Mouse (Mus musculus) 416B (cell line): ENCODE data around the gene Calcoco2.
"Not testable (repeated sequence)": the region's sequence is repeated elsewhere in the genome, so short reads cannot be mapped to it uniquely, and the experiment has no call there.

Source experiments
- DNase-seq: peaks from one replicate; pipeline ENCODE4 v3.0.0; 2011; ENCODE audit warnings: low read depth

Calcoco2 gene

DNA sequence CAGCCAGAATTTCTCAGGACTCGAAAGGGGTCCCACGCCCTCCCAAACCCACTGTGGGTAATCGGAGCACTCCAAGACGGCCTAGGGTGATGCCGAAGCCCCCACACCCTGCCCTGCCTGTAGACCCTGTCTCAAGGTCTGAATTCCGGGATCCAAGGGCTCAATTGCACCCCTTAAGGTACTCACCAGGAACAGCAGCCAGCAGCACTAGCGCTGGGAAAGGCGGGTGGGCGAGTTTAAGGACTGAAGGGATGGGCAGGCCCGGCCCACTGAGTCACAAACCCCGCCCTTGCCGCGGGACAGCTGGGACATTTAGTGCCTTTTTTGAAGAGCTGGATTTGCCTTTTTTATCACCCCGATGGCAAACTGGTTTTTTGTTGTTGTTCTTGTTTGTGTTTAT lies at the start of gene Calcoco2:
Gene Calcoco2, minus strand, starts transcription at position 214 of the 400 bp plus-strand sequence.
- no peak for DNase-seq

GRCm38 (mm10) chr11:96147471-96147870 lies 35.7 kb upstream of the Calcoco2 start:
- no peak for DNase-seq

GRCm38 (mm10) chr11:96145622-96146270 lies 34.0 kb upstream of the Calcoco2 start:
- DNase-seq: peak; percentile 64

DNA sequence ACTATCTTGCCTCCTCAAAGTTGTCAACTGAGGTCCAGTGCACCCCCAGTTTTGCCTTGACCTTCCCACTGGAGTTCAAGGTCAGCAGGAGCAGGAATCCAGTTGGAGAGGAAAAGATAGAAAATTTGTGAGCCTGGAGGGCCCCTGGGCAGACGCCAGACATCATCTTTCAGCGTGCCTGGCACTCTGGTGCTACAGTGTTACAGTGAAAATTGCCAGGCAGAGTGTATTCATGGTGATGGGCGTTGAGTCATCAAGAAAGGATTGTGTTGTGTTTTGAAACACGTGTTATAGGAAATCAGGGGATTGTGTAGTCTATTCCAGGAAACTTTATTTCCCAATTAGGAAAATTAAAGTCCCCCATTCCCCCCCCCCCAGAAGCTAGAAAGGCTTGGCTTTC lies 32.0 kb upstream of the Calcoco2 start:
- no peak for DNase-seq

DNA sequence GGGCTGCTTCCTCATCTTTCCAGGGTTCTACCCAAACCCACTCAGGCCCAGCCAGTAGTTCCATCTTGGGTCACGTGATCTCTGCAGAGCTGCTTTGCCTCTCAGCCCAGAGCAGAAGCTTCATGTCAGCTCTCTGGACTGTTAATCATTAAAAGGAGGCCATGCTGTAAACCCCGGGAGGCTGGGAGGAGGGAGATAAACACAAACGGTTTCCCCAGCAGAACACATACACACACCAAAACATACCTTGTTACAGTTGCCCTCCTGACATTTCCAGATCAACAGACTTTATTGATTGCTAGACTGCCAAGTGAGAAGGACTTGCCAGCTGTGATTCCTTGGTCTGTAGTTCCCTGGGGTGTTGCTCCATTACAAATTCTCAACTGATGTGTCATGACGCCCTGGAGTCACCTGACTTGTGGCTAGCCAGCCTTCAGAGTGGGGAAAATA lies 29.0 kb upstream of the Calcoco2 start:
- no peak for DNase-seq

DNA sequence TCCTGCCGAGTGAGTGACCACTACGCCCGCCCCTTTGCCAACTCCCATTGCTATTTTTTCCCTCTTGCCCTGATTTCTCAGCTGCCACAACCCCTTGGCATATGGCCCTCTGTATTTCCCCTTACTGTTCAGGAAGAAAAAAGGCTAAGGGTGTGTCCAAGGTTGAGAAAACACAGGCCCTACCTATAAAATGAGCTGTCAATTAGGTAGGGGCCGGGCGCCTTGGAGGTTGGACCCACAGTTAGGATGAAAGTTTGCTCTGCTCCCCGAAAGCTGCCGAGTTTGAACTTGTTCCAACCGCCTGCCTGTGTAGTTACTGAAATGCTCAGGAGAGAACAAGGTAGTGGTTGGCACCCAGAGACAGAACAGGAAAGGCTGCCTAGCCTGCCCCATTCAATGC lies 24.1 kb upstream of the Calcoco2 start:
- DNase-seq: no peak

DNA sequence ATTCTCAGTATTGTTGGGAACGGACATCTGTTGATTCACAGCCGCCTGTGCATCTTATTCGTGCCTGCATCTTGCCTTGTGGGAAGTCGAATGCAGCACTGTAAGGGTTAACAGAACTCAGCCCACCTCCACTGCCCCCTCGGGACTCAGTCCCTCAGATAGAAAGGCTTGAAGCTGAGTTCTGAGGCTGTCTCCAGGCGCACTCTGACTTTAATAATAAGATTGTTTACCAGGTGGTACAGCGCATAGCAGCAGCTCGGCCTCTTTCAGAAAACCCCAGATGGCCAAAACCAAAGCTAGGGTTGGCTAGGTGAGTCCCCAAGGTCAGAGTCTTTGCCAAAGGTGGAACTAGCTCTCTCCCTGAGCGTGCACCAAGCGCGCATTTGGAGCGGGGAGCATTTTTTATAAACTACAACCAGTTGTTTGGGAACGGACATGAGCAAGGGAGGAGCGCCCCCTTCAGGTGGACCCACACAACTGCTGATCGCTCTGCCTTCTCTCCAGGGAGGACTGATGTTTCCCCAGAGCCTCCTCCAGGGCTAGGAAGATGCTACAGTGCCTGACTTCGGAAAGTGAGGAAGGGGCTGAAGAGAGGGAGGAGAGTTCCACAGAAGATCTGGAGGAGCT lies 21.6 kb upstream of the Calcoco2 start, which contains the start of gene Ttll6:
Gene Ttll6, plus strand, starts transcription at position 548 of the 627 bp plus-strand sequence.
- peak; percentile 55 for DNase-seq

- DNase-seq: no peak
Observed at GRCm38 (mm10) chr11:96130606-96131005, 18.8 kb upstream of the Calcoco2 start.

GRCm38 (mm10) chr11:96124052-96124914 lies 12.5 kb upstream of the Calcoco2 start:
- DNase-seq: no peak

GRCm38 (mm10) chr11:96122806-96123205 lies 11.0 kb upstream of the Calcoco2 start:
- not testable (repeated sequence) for DNase-seq

DNA sequence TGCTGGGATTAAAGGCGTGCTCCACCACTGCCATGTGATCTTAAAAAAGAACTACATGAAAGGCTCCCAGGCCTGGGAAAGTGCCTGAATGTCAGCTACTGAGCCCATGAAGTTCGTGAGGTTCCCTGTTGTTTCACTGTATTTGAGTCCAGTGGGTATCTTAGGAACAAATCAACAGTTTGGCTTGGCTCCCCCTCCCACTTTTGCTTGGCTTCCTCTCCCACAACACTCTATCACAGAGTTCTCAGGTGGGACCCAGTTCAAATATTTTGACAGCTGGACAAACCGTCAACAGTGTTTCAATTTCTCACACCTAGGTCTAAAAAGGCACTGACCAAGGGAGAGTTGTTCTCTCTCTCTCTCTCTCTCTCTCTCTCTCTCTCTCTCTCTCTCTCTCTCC lies 7.6 kb upstream of the Calcoco2 start:
- no peak for DNase-seq

DNA sequence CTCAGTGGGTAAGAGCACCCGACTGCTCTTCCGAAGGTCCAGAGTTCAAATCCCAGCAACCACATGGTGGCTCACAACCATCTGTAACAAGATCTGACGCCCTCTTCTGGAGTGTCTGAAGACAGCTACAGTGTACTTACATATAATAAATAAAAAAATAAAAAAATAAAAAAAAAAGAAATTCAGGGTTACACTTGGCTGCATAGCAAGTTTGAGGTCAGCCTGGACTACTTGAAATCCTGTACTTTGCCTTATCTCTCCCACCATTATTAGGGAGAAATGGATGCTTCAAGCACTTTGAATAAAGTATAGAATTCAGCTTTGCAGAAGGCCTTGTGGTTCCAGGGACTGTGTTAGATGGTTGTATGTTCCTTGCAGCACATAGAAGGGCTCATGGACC lies 5.2 kb upstream of the Calcoco2 start:
- DNase-seq: not testable (repeated sequence)

DNA sequence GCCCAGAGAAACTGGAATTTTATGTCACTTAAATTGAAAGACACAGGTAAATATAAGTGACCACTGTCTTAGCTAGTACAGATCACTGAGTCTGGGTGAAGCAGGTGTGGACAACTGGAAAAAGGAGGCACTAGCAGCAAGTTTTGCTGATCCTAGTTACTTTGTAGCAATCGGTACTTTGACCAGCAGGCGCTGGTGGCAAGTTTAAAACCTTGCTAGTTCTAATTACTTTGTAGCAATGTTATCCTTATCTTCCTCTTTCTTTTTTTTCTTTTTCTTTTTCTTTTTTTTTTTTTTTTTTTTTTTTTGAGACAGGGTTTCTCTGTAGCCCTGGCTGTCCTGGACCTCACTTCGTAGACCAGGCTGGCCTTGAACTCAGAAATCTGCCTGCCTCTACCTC lies 4.4 kb upstream of the Calcoco2 start:
- no peak for DNase-seq

DNA sequence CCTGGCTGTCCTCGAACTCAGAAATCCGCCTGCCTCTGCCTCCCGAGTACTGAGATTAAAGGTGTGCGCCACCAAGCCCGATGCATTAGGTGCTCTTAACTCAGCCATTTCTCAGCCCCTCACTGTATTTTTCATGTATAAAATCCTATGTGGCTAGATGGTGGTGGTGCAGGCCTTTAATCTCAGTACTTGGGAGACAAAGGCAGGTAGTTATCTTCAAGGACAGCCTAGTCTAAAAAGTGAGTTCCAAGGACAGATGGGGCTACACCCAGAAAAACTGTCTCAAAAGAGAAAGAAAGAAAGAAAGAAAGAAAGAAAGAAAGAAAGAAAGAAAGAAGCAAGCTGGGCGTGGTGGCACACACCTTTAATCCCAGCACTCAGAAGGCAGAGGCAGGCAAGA lies 3.7 kb upstream of the Calcoco2 start:
- no peak for DNase-seq

GRCm38 (mm10) chr11:96114077-96114476 lies 2.3 kb upstream of the Calcoco2 start:
- DNase-seq: no peak

GRCm38 (mm10) chr11:96110950-96111349 lies 814 bp downstream of the Calcoco2 start:
- DNase-seq: peak; percentile 39

DNA sequence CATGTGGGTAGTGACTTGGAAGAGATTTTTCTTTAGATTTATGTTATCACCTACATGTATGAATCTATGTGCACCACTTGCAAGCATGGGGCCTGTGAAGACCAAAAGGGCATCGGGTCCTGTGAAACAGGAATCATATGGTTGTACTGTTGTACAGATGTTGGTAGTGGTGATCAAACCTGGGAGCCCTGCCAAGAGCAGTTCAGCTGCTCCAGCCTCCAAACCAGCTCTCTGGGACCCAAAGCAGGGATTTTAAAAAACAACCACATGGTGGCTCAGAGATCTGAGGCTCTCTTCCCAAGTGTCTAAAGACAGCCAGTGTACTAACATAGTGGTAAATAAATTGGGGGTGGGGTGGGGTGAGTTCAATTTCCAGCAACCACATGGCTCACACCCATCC lies 3.4 kb downstream of the Calcoco2 start:
- no peak for DNase-seq

GRCm38 (mm10) chr11:96093361-96093760 lies 18.4 kb downstream of the Calcoco2 start:
- peak; percentile 58 for DNase-seq

DNA sequence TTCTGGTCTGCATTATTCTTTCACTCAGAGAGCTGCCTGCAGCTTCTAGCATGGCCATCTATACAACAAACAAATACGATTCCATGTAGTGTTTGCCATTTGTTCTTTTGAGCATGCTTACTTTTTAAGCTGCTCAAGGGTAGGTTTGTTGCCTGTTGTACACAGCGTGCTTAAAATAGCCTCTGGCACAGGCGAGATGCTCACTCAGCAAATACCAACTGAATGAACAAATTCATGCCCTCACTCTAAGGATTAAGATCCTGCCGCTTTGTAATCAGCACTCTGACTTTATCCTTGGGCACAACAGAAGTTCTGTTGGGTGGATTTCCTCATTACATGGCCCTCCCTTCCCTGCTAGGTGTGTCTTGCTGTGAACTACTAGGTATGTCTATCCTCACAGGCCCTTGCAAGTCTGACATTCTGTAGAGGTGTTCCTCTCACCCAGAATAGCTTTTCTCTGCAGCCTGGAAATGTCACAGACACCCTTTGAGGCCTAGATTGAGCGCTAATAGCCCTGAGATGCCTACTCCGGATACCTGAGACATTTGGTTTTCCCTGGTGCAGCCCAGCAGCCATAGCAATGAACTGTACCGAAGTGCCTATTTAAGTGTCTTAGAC lies 19.0 kb downstream of the Calcoco2 start:
- DNase-seq: no peak

- DNase-seq: peak; percentile 71
Observed at GRCm38 (mm10) chr11:96091073-96091472, 20.7 kb downstream of the Calcoco2 start.

- no peak for DNase-seq
Observed at GRCm38 (mm10) chr11:96087981-96088380, 23.8 kb downstream of the Calcoco2 start.

- no peak for DNase-seq
Observed at GRCm38 (mm10) chr11:96082682-96083081, 29.1 kb downstream of the Calcoco2 start.
